Mouse (Mus musculus) spleen, adult 2 months (tissue): ENCODE data around the gene Pon1.

Source experiments
- CTCF ChIP-seq: fragments of 200-500 bp; IDR thresholded peaks from 2 replicates; pipeline ENCODE4 v1.5.1; 2011; ENCODE audit warnings: mild to moderate bottlenecking, inconsistent platforms; ENCODE audit not compliant: insufficient read depth, insufficient read length, insufficient replicate concordance; ENCODE audit errors: extremely low read depth
- POLR2A ChIP-seq: fragments of 200-500 bp; IDR thresholded peaks from 2 replicates; pipeline ENCODE4 v1.6.1; 2011; ENCODE audit warnings: low read depth, low read length, inconsistent platforms

GRCm38 (mm10) chr6:5162052-5162451 lies 31.7 kb downstream of the Pon1 start:
- TF ChIP-seq CTCF: no peak
- no peak for TF ChIP-seq POLR2A
